Mouse (Mus musculus): Measurements from ENCODE around the gene Adamts4. TPM values are rescaled to one million over a fixed set of nuclear protein-coding genes. Genes with fewer than 3 reads are reported as not detected.

The Adamts4 gene
- polyA plus RNA-seq, 1 experiment from 2014 or later: 8.5 TPM

DNA sequence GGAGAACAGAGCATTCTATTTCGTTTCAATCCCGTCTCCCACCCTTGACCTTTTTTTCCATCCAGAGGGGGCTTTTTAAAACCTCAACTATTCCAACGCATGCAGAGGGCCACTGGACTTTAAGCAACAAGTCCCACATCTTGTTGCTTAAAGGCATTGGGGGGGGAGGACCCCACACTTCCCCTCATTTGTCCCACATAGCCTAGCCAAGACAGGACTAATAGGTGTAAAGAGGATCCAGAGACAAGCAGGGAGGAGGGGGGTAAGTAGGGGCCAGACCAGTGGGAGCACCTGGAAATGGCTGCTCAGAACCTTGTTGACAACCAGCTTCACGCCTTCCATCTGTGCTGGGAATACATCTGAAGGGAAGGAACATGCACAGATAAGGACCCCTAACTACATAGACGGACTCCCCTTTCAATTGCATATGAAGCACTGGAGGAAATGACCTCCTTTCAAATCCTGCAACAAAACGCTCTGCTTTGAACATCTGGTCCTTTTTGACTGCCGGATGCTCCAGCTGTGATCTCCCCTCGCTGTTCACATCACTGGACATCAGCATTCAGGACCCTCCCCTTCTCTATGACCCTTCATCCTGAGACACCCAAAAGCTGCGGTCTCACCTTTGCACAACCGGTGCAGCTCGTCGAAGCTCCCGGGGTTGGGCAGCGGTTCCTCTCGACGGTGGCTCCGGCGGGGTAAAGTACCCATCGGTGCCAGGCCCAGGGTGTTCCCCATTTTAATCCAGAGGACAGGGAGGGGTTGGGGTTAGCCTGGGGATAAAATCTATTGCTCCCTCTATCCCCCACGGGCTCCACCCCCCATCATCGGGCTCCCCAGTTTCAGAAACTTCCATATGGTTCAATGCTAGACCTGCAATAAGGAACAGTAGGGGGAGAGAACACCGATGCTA, 28.7 kb upstream of the Adamts4 start:
- Histone ChIP-seq H3K4me1 (peaks cover 15% of the 10 kb centered on the region), H3K9me3 (replicated peaks) (no peaks in the 10 kb centered on the region), H3K4me3 (peak overlapping the region; percentile 57), H3K27ac (peak overlapping the region; percentile 44; the same call in 1 of the 2 replicates), H3K27me3 (no peaks in the 10 kb centered on the region), H3K36me3 (peaks cover 22% of the 10 kb centered on the region; the same call in 1 of the 2 replicates), H3K9ac (peak overlapping the region; percentile 64), H3K4me2 (replicated peaks) (peak overlapping the region; percentile 75)
- no peak for ATAC-seq (ENCODE audit: low FRiP score)
- WGBS: 7% methylated on average over 22 of the region's 22 CpGs

DNA sequence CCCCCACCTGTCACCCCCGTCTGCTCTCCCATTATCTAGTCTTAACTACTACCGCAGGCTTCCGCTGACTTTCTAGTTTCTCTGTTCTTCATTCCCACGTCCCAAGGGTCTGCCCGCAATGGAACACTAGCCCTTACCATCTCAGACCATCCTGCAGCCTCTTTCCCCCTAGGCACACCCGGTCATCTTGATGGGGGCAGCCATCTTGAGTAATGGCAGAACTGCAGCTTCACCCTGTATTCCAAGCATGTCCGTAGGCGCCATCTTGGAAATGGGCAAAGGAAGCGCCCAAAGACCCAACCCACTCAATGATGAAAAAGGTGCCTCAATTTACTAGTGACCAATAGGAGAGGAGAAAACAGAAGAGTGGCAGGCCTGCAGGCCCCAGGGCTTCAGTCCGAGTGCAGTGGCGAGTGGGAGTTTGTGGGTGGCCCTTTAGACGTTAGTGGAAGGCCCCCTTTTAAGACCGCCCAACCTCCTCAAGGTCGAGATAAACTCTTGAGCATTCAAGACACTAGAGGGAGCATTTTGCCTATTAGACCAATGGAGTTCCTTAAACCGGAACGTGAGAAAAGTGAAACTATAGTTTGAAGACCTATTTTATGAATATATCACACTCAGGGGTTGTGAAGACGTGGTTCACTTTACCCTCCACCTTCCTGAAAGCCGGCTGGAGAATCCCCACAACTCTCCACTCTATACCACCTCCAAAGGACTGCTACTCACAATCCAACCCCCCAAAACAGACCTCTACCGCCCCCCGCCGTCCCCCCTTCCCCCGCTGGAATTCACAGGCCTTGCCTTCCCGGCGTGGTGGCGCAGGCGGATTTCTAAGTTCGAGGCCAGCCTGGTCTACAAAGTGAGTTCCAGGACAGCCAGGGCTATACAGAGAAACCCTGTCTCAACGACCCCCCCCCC, 27.7 kb upstream of the Adamts4 start, which contains the start of gene Tomm40l:
Gene Tomm40l (minus strand): TSS at position 277 of the 918 bp plus-strand sequence.
- Histone ChIP-seq H3K4me3 (peak within 1 kb of the TSS; percentile 57), H3K4me2 (replicated peaks) (peak within 1 kb of the TSS; percentile 75), H3K27ac (peak within 1 kb of the TSS; percentile 49), H3K27me3 (no peaks in the 10 kb centered on the region), H3K4me1 (peaks cover 15% of the 10 kb centered on the region), H3K9me3 (replicated peaks) (no peaks in the 10 kb centered on the region), H3K36me3 (peaks cover 22% of the 10 kb centered on the region; the same call in 1 of the 2 replicates), H3K9ac (peak within 1 kb of the TSS; percentile 64)
- WGBS: 2% methylated on average over 28 of the region's 28 CpGs
- ATAC-seq (ENCODE audit: low FRiP score): peak; percentile 97

DNA sequence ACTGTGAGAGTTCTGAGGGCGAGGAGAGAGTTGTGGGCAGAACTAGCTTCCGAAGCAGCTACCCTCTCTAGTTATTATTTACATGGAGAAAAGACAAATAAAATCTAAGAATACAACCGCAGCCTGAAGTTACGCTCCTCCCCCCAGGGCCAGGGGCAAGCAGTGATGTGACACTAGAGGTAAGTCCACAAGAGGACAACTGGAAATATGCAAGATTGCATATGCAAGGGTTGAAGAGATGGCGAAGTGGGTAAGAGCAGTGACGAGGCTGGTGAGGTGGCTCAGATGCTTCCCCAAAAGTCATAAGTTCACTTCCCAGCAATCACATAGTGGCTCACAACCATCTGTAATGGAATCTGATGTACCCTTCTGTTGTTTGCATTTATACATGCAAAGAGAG, 27.1 kb upstream of the Adamts4 start:
- peak overlapping the region; percentile 57 for H3K4me3 ChIP-seq
- peak overlapping the region; percentile 49; the same call in 1 of the 2 replicates for H3K27ac ChIP-seq
- H3K9ac ChIP-seq: no peak overlapping the region
- no peaks in the 10 kb centered on the region for H3K9me3 ChIP-seq (replicated peaks)
- peak overlapping the region; percentile 75; the same call in 1 of the 2 replicates for H3K4me2 ChIP-seq (replicated peaks)
- H3K4me1 ChIP-seq: peaks cover 15% of the 10 kb centered on the region
- WGBS: 80% methylated on average over 6 of the region's 6 CpGs
- ATAC-seq (ENCODE audit: low FRiP score): no peak
- peaks cover 19% of the 10 kb centered on the region; the same call in 1 of the 2 replicates for H3K36me3 ChIP-seq
- H3K27me3 ChIP-seq: no peaks in the 10 kb centered on the region

DNA sequence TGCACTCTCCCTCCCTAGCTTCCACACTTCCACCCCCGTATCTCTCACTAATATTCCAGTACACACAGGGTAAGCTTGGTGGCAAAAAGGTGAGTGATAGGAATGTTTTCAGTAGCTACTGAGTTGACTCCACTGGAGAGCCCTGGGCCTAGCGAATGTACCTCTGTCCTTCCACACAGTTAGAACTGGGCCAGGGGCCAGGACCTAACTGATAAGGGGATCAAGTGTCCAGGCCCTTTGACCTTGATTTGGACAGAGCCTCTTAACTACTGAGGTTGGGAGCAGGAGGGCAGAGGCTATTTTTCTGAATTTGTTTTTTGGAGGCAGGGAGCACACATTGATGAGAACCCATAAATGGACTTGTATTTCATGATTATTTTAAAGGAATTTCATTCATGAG, 26.4 kb upstream of the Adamts4 start:
- H3K27me3 ChIP-seq: no peaks in the 10 kb centered on the region
- no peak overlapping the region for H3K4me3 ChIP-seq
- no peak overlapping the region for H3K27ac ChIP-seq
- ATAC-seq (ENCODE audit: low FRiP score): no peak
- WGBS: 88% methylated on average over 2 of the region's 2 CpGs
- no peak overlapping the region for H3K9ac ChIP-seq
- peaks cover 15% of the 10 kb centered on the region for H3K4me1 ChIP-seq
- H3K4me2 ChIP-seq (replicated peaks): no peak overlapping the region
- H3K36me3 ChIP-seq: peaks cover 13% of the 10 kb centered on the region; the same call in 1 of the 2 replicates
- H3K9me3 ChIP-seq (replicated peaks): no peaks in the 10 kb centered on the region

DNA sequence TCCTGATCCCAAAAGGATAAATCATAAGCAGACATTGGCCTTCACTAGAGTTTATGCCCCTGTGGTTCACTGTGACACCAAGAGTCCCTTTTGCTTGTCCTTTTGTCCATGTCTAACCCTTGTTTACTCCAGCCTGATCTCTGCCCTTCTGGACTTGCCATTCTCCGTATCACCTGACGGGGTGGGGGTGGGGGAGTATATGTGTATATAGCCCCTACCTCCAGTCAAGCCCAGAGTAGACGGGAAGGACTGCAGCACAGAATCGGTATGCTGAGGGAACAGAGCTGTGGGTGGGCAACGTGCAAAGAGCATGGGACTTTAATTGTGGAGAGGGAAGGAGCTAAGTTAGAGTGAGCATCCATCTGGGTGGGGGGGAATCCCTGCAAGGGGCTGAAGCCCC, 25.4 kb upstream of the Adamts4 start, which contains the start of gene Apoa2:
Gene Apoa2 (plus strand): TSS at position 198 of the 400 bp plus-strand sequence.
- Histone ChIP-seq H3K27ac (no peak within 1 kb of the TSS), H3K4me3 (no peak within 1 kb of the TSS), H3K9ac (no peak within 1 kb of the TSS), H3K9me3 (replicated peaks) (no peaks in the 10 kb centered on the region), H3K27me3 (no peaks in the 10 kb centered on the region), H3K4me2 (replicated peaks) (no peak within 1 kb of the TSS), H3K36me3 (0 out of 2 replicates have a peak, but pooled peaks cover 3% of the 10 kb centered on the region), H3K4me1 (peaks cover 15% of the 10 kb centered on the region)
- ATAC-seq (ENCODE audit: low FRiP score): no peak
- WGBS: 81% methylated on average over 5 of the region's 5 CpGs

DNA sequence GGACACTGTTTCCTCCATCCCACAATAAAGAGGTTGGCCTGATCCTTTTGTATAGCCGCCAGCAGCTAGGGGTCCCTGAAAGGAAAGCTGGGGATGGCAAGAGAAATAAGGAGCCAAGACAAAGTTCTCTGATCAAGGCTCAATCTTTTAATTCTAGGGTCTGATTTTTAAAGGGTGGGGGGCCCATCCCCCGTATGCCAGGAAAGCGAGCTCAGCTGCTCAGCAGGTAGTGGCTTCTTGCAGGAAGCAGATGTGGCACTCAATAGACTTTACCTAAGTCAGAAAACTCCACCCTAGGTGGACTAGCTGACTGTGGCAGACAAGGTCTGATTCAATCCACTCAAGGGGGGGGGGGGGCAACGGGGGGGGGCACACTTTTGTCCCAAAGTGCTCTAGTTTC, 23.4 kb upstream of the Adamts4 start:
- no peaks in the 10 kb centered on the region for H3K9me3 ChIP-seq (replicated peaks)
- no peak overlapping the region for H3K9ac ChIP-seq
- no peak for ATAC-seq (ENCODE audit: low FRiP score)
- no peak overlapping the region for H3K4me3 ChIP-seq
- H3K27me3 ChIP-seq: no peaks in the 10 kb centered on the region
- H3K4me2 ChIP-seq (replicated peaks): no peak overlapping the region
- H3K4me1 ChIP-seq: peaks cover 7% of the 10 kb centered on the region
- 43% methylated on average over 4 of the region's 4 CpGs for WGBS
- H3K27ac ChIP-seq: no peak overlapping the region
- no peaks in the 10 kb centered on the region for H3K36me3 ChIP-seq

DNA sequence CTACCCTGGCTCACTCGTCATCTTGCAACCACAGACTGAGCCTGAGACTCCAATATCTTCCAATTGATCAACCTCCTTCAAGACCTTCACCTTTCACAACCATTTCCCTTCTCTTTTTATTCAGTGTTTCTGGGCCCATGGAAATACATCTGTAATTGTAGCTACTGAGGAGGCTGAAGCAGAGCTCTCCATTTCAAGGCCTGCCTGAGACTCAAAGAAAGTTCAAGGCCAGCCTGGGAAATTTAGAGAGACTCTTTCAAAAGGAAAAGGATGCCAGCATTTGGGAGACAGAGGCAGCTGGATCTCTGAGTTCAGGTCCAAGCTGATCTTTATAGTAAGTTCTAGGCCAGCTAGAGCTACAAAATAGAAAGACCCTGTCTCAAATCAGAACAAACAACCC, 22.3 kb upstream of the Adamts4 start:
- no peaks in the 10 kb centered on the region for H3K36me3 ChIP-seq
- no peak for ATAC-seq (ENCODE audit: low FRiP score)

DNA sequence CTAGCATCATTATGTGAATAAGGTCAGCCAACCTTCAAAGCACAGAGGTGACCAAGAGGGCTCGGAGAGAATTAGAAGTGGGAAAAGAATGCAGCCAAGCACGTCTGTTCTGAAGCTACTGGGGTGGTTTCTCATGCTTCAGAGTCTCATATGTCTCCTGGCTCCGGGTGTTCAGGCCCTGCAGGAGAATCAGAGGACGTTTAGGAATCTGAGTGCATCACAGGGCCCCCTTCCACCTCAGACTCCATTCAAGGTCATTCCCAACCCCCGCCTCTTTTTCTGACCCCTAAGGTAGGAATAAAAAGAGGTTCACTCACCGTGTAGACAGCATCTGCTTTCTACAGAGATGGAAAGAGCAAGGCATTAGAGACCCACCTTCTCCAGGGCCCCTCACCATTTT, 20.5 kb upstream of the Adamts4 start:
- Histone ChIP-seq H3K9ac (no peak overlapping the region), H3K4me3 (no peak overlapping the region), H3K27ac (no peak overlapping the region), H3K36me3 (peaks cover 15% of the 10 kb centered on the region), H3K9me3 (replicated peaks) (no peaks in the 10 kb centered on the region), H3K4me1 (0 out of 2 replicates have a peak, but pooled peaks cover 2% of the 10 kb centered on the region), H3K4me2 (replicated peaks) (no peak overlapping the region), H3K27me3 (no peaks in the 10 kb centered on the region)
- WGBS: 50% methylated on average over 6 of the region's 6 CpGs
- no peak for ATAC-seq (ENCODE audit: low FRiP score)

More for the DNA sequence above, 22.3 kb upstream of the Adamts4 start:
- no peaks in the 10 kb centered on the region for H3K9me3 ChIP-seq (replicated peaks)
- WGBS: 96% methylated on average over 1 of the region's 1 CpGs
- H3K27me3 ChIP-seq: no peaks in the 10 kb centered on the region
- no peak overlapping the region for H3K4me2 ChIP-seq (replicated peaks)
- peaks cover 5% of the 10 kb centered on the region; the same call in 1 of the 2 replicates for H3K4me1 ChIP-seq
- no peak overlapping the region for H3K4me3 ChIP-seq
- H3K9ac ChIP-seq: no peak overlapping the region
- no peak overlapping the region for H3K27ac ChIP-seq

DNA sequence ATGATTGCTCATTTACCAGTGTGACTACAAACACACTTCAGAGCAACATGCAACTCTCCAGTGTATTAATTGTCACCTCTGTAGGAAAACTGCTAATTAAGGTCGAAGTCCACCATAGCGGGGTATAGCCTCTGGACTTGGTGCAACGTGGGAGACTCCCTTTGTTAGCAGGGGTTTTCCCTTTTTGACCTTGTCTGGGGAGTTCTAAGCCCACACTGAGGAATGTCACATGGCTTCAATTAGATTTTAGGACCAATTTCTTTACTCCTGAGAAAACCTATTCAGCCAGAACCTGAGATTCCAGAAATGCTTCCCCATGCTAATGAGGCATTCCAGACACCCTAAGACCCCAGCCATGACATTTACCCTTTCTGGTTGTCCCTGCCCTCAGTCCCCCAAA, 20.0 kb upstream of the Adamts4 start:
- Histone ChIP-seq H3K4me2 (replicated peaks) (no peak overlapping the region), H3K9me3 (replicated peaks) (no peaks in the 10 kb centered on the region), H3K27me3 (no peaks in the 10 kb centered on the region), H3K9ac (no peak overlapping the region), H3K27ac (no peak overlapping the region), H3K36me3 (peaks cover 20% of the 10 kb centered on the region), H3K4me3 (no peak overlapping the region), H3K4me1 (0 out of 2 replicates have a peak, but pooled peaks cover 2% of the 10 kb centered on the region)
- ATAC-seq (ENCODE audit: low FRiP score): no peak
- WGBS: 46% methylated on average over 3 of the region's 3 CpGs

DNA sequence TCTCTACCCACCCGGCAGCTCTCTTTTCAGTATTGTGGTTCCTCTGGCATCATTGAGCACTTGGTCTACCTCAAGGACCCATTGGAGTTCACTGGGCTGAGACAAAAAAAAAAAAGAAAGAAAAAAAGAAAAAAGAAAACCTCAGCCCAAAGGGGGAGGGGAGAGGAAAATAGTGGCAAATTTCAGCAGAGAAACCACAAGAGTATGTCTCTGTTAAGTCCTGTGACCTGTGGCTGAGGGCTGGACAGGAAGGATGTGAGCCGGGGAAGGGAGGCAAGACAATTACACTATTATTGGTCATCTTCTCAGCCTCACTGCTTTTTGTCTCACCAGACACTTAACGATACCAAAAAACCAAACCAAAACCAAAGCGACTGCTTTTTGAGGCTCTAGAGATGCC, 18.4 kb upstream of the Adamts4 start:
- WGBS: 71% methylated on average over 4 of the region's 4 CpGs

DNA sequence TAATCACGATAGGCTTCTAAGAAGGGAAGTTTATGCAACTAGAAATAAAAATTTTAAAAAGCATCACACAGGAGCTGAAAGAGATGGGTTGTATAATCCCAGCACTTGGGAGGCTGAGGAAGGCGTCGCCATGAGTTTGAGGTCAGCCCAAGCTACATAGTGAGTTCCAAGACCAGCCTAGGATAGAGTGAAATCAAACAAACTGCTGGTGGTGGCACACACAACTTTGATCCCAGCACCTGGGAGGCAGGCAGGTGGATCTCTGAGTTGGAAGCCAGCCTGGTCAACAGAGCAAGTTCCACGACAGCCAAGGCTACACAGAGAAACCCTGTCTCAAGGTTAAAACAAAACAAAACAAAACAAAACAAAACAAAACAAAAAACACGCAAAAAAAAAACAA, 17.9 kb upstream of the Adamts4 start:
- Histone ChIP-seq H3K4me2 (replicated peaks) (no peak overlapping the region), H3K36me3 (peaks cover 40% of the 10 kb centered on the region), H3K4me1 (0 out of 2 replicates have a peak, but pooled peaks cover 2% of the 10 kb centered on the region), H3K9me3 (replicated peaks) (no peaks in the 10 kb centered on the region), H3K27ac (no peak overlapping the region), H3K4me3 (no peak overlapping the region), H3K27me3 (no peaks in the 10 kb centered on the region), H3K9ac (no peak overlapping the region)
- no peak for ATAC-seq (ENCODE audit: low FRiP score)
- WGBS: 90% methylated on average over 5 of the region's 5 CpGs

More for the DNA sequence above, 18.4 kb upstream of the Adamts4 start:
- no peak overlapping the region for H3K4me3 ChIP-seq
- 0 out of 2 replicates have a peak, but pooled peaks cover 2% of the 10 kb centered on the region for H3K4me1 ChIP-seq
- H3K27ac ChIP-seq: no peak overlapping the region
- peaks cover 35% of the 10 kb centered on the region for H3K36me3 ChIP-seq
- no peak for ATAC-seq (ENCODE audit: low FRiP score)
- H3K9me3 ChIP-seq (replicated peaks): no peaks in the 10 kb centered on the region
- H3K27me3 ChIP-seq: no peaks in the 10 kb centered on the region
- H3K4me2 ChIP-seq (replicated peaks): no peak overlapping the region
- no peak overlapping the region for H3K9ac ChIP-seq

Measured in hindbrain, embryonic 12.5 days (tissue).